Mouse (Mus musculus) G1E (cell line): ENCODE measurements around the gene Hoxb2.

Experiments
- CTCF ChIP-seq: IDR thresholded peaks from 2 replicates; pipeline ENCODE4 v1.5.1; 2012; ENCODE audit warnings: low read depth, low read length, inconsistent platforms, mixed read lengths
- GATA1 ChIP-seq: IDR thresholded peaks from 2 replicates; pipeline ENCODE4 v1.6.1; 2012; ENCODE audit warnings: borderline replicate concordance, low read length, inconsistent platforms, mixed read lengths
- POLR2AphosphoS5 ChIP-seq: IDR thresholded peaks from 2 replicates; pipeline ENCODE4 v1.6.1; 2012; ENCODE audit warnings: low read depth, low read length, inconsistent platforms; ENCODE audit not compliant: insufficient replicate concordance

DNA sequence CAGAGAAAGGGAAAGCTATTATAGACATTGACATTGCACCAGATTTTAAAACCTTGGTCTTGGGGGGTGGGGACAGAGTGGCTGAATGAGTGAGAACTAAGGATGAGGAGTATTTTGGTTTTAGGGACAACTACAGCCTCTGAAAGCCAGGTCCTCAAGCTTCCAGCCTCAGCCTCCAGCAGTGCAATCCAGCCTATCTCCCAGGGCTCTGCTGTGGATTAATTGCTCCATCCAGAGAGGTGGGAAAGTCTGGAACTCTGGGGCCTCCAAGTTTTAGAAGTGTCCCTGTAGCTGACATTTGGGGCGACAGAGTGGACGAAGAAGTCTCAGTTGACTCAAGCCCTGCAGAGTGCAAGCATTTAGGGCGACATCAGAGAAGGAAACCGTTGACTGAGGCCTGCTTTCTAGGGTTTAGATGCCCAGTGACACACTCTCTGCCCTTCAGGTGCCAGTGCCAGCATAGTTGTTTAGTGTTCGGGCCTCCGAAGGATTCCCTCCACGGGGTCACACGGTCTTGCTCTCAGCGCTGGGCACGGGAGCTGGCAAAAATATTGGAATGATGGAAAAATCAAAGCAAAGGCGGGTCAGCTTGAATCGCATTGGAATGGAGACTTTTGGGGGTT is 36.4 kb upstream of the Hoxb2 start:
- TF ChIP-seq CTCF (no peak), GATA1 (no peak), POLR2AphosphoS5 (no peak)
